Mouse (Mus musculus): ENCODE results near the gene Fam234b. TPM values are rescaled to one million over a fixed set of nuclear protein-coding genes. Genes with fewer than 3 reads are reported as not detected.

Gene Fam234b
- polyA plus RNA-seq, 1 experiment from 2014 or later, result 122 TPM

GRCm38 (mm10) chr6:135254153-135254552 lies 56.4 kb downstream of the Fam234b start, which contains the start of gene Gsg1:
Gene Gsg1 (minus strand): TSS chr6:135254351.
- Histone ChIP-seq H3K9ac (replicated peaks; ENCODE audit: low read length) (no peak within 1 kb of the TSS), H3K27me3 (ENCODE audit: control insufficient read depth, insufficient read depth, low read length) (no peaks in the 10 kb centered on the region), H3K27ac (replicated peaks; ENCODE audit: low read depth, low read length) (no peak within 1 kb of the TSS), H3K4me2 (ENCODE audit: low read length) (no peak within 1 kb of the TSS), H3K4me1 (ENCODE audit: control insufficient read depth, insufficient read depth, low read length) (peaks cover 12% of the 10 kb centered on the region), H3K4me3 (replicated peaks; ENCODE audit: low read depth, low read length) (no peak within 1 kb of the TSS), H3K9me3 (ENCODE audit: control insufficient read depth, low read length) (peaks cover 5% of the 10 kb centered on the region; the same call in 1 of the 2 replicates), H3K36me3 (ENCODE audit: control insufficient read depth, insufficient read depth, low read length) (no peaks in the 10 kb centered on the region)
- 80% methylated on average over 7 of the region's 7 CpGs for WGBS
- DNase-seq, result no peak
- ATAC-seq (ENCODE audit: low FRiP score, low TSS enrichment), result no peak

GRCm38 (mm10) chr6:135260435-135260834 lies 62.7 kb downstream of the Fam234b start:
- H3K9ac ChIP-seq (replicated peaks; ENCODE audit: low read length), result no peak overlapping the region
- H3K27me3 ChIP-seq (ENCODE audit: control insufficient read depth, insufficient read depth, low read length), result no peaks in the 10 kb centered on the region
- no peak for ATAC-seq (ENCODE audit: low FRiP score, low TSS enrichment)
- H3K4me3 ChIP-seq (replicated peaks; ENCODE audit: low read depth, low read length), result no peak overlapping the region
- no peaks in the 10 kb centered on the region for H3K36me3 ChIP-seq (ENCODE audit: control insufficient read depth, insufficient read depth, low read length)
- WGBS, result 96% methylated on average over 6 of the region's 6 CpGs
- H3K9me3 ChIP-seq (ENCODE audit: control insufficient read depth, low read length), result peaks cover 5% of the 10 kb centered on the region; the same call in 1 of the 2 replicates
- DNase-seq, result no peak
- H3K4me1 ChIP-seq (ENCODE audit: control insufficient read depth, insufficient read depth, low read length), result no peaks in the 10 kb centered on the region
- H3K27ac ChIP-seq (replicated peaks; ENCODE audit: low read depth, low read length), result no peak overlapping the region
- H3K4me2 ChIP-seq (ENCODE audit: low read length), result no peak overlapping the region

- H3K9ac ChIP-seq (replicated peaks; ENCODE audit: low read length), result no peak overlapping the region
- H3K9me3 ChIP-seq (ENCODE audit: control insufficient read depth, low read length), result no peaks in the 10 kb centered on the region
- DNase-seq (no peak), ATAC-seq (ENCODE audit: low FRiP score, low TSS enrichment) (no peak)
- 94% methylated on average over 9 of the region's 9 CpGs for WGBS
- no peak overlapping the region for H3K27ac ChIP-seq (replicated peaks; ENCODE audit: low read depth, low read length)
- no peak overlapping the region for H3K4me2 ChIP-seq (ENCODE audit: low read length)
- no peaks in the 10 kb centered on the region for H3K36me3 ChIP-seq (ENCODE audit: control insufficient read depth, insufficient read depth, low read length)
- H3K27me3 ChIP-seq (ENCODE audit: control insufficient read depth, insufficient read depth, low read length), result no peaks in the 10 kb centered on the region
- H3K4me1 ChIP-seq (ENCODE audit: control insufficient read depth, insufficient read depth, low read length), result no peaks in the 10 kb centered on the region
- H3K4me3 ChIP-seq (replicated peaks; ENCODE audit: low read depth, low read length), result no peak overlapping the region
Observed at GRCm38 (mm10) chr6:135261124-135261523, 63.3 kb downstream of the Fam234b start.

GRCm38 (mm10) chr6:135262565-135262964 lies 64.8 kb downstream of the Fam234b start:
- Histone ChIP-seq H3K27me3 (ENCODE audit: control insufficient read depth, insufficient read depth, low read length) (no peaks in the 10 kb centered on the region), H3K36me3 (ENCODE audit: control insufficient read depth, insufficient read depth, low read length) (no peaks in the 10 kb centered on the region), H3K9ac (replicated peaks; ENCODE audit: low read length) (no peak overlapping the region), H3K27ac (replicated peaks; ENCODE audit: low read depth, low read length) (no peak overlapping the region), H3K4me1 (ENCODE audit: control insufficient read depth, insufficient read depth, low read length) (no peaks in the 10 kb centered on the region), H3K9me3 (ENCODE audit: control insufficient read depth, low read length) (no peaks in the 10 kb centered on the region), H3K4me3 (replicated peaks; ENCODE audit: low read depth, low read length) (no peak overlapping the region), H3K4me2 (ENCODE audit: low read length) (no peak overlapping the region)
- DNase-seq (no peak), ATAC-seq (ENCODE audit: low FRiP score, low TSS enrichment) (no peak)
- 80% methylated on average over 2 of the region's 2 CpGs for WGBS

GRCm38 (mm10) chr6:135264136-135264535 lies 66.4 kb downstream of the Fam234b start:
- H3K27ac ChIP-seq (replicated peaks; ENCODE audit: low read depth, low read length), result no peak overlapping the region
- DNase-seq (no peak), ATAC-seq (ENCODE audit: low FRiP score, low TSS enrichment) (no peak)
- H3K36me3 ChIP-seq (ENCODE audit: control insufficient read depth, insufficient read depth, low read length), result no peaks in the 10 kb centered on the region
- H3K4me3 ChIP-seq (replicated peaks; ENCODE audit: low read depth, low read length), result no peak overlapping the region
- H3K4me2 ChIP-seq (ENCODE audit: low read length), result no peak overlapping the region
- H3K4me1 ChIP-seq (ENCODE audit: control insufficient read depth, insufficient read depth, low read length), result no peaks in the 10 kb centered on the region
- no peaks in the 10 kb centered on the region for H3K27me3 ChIP-seq (ENCODE audit: control insufficient read depth, insufficient read depth, low read length)
- 97% methylated on average over 6 of the region's 6 CpGs for WGBS
- no peaks in the 10 kb centered on the region for H3K9me3 ChIP-seq (ENCODE audit: control insufficient read depth, low read length)
- H3K9ac ChIP-seq (replicated peaks; ENCODE audit: low read length), result no peak overlapping the region

GRCm38 (mm10) chr6:135266056-135266455 lies 68.3 kb downstream of the Fam234b start:
- H3K9ac ChIP-seq (replicated peaks; ENCODE audit: low read length), result no peak overlapping the region
- no peaks in the 10 kb centered on the region for H3K27me3 ChIP-seq (ENCODE audit: control insufficient read depth, insufficient read depth, low read length)
- H3K36me3 ChIP-seq (ENCODE audit: control insufficient read depth, insufficient read depth, low read length), result no peaks in the 10 kb centered on the region
- 94% methylated on average over 1 of the region's 1 CpGs for WGBS
- no peak overlapping the region for H3K4me2 ChIP-seq (ENCODE audit: low read length)
- 0 out of 2 replicates have a peak, but pooled peaks cover 3% of the 10 kb centered on the region for H3K4me1 ChIP-seq (ENCODE audit: control insufficient read depth, insufficient read depth, low read length)
- ATAC-seq (ENCODE audit: low FRiP score, low TSS enrichment), result no peak
- no peaks in the 10 kb centered on the region for H3K9me3 ChIP-seq (ENCODE audit: control insufficient read depth, low read length)
- no peak overlapping the region for H3K4me3 ChIP-seq (replicated peaks; ENCODE audit: low read depth, low read length)
- no peak overlapping the region for H3K27ac ChIP-seq (replicated peaks; ENCODE audit: low read depth, low read length)
- DNase-seq, result no peak

- Histone ChIP-seq H3K36me3 (ENCODE audit: control insufficient read depth, insufficient read depth, low read length) (no peaks in the 10 kb centered on the region), H3K27ac (replicated peaks; ENCODE audit: low read depth, low read length) (no peak overlapping the region), H3K4me3 (replicated peaks; ENCODE audit: low read depth, low read length) (no peak overlapping the region), H3K4me1 (ENCODE audit: control insufficient read depth, insufficient read depth, low read length) (0 out of 2 replicates have a peak, but pooled peaks cover 3% of the 10 kb centered on the region), H3K9me3 (ENCODE audit: control insufficient read depth, low read length) (no peaks in the 10 kb centered on the region), H3K9ac (replicated peaks; ENCODE audit: low read length) (no peak overlapping the region), H3K27me3 (ENCODE audit: control insufficient read depth, insufficient read depth, low read length) (no peaks in the 10 kb centered on the region), H3K4me2 (ENCODE audit: low read length) (no peak overlapping the region)
- DNase-seq, result no peak
- WGBS, result 90% methylated on average over 3 of the region's 3 CpGs
- ATAC-seq (ENCODE audit: low FRiP score, low TSS enrichment), result no peak
Observed at GRCm38 (mm10) chr6:135267221-135267620, 69.4 kb downstream of the Fam234b start.

- no peak overlapping the region for H3K4me2 ChIP-seq (ENCODE audit: low read length)
- H3K9ac ChIP-seq (replicated peaks; ENCODE audit: low read length), result no peak overlapping the region
- DNase-seq (no peak), ATAC-seq (ENCODE audit: low FRiP score, low TSS enrichment) (no peak)
- H3K27me3 ChIP-seq (ENCODE audit: control insufficient read depth, insufficient read depth, low read length), result no peaks in the 10 kb centered on the region
- H3K4me3 ChIP-seq (replicated peaks; ENCODE audit: low read depth, low read length), result no peak overlapping the region
- no peaks in the 10 kb centered on the region for H3K36me3 ChIP-seq (ENCODE audit: control insufficient read depth, insufficient read depth, low read length)
- no peak overlapping the region for H3K27ac ChIP-seq (replicated peaks; ENCODE audit: low read depth, low read length)
- no peaks in the 10 kb centered on the region for H3K9me3 ChIP-seq (ENCODE audit: control insufficient read depth, low read length)
- H3K4me1 ChIP-seq (ENCODE audit: control insufficient read depth, insufficient read depth, low read length), result 0 out of 2 replicates have a peak, but pooled peaks cover 3% of the 10 kb centered on the region
Observed at GRCm38 (mm10) chr6:135268392-135268791, 70.6 kb downstream of the Fam234b start.

- no peak overlapping the region for H3K4me3 ChIP-seq (replicated peaks; ENCODE audit: low read depth, low read length)
- H3K4me1 ChIP-seq (ENCODE audit: control insufficient read depth, insufficient read depth, low read length), result 0 out of 2 replicates have a peak, but pooled peaks cover 3% of the 10 kb centered on the region
- no peak overlapping the region for H3K4me2 ChIP-seq (ENCODE audit: low read length)
- 20% methylated on average over 6 of the region's 6 CpGs for whole genome bisulfite sequencing
- H3K9me3 ChIP-seq (ENCODE audit: control insufficient read depth, low read length), result no peaks in the 10 kb centered on the region
- H3K9ac ChIP-seq (replicated peaks; ENCODE audit: low read length), result no peak overlapping the region
- no peak for ATAC-seq (ENCODE audit: low FRiP score, low TSS enrichment)
- DNase-seq, result no peak
- H3K27ac ChIP-seq (replicated peaks; ENCODE audit: low read depth, low read length), result no peak overlapping the region
- H3K36me3 ChIP-seq (ENCODE audit: control insufficient read depth, insufficient read depth, low read length), result no peaks in the 10 kb centered on the region
- no peaks in the 10 kb centered on the region for H3K27me3 ChIP-seq (ENCODE audit: control insufficient read depth, insufficient read depth, low read length)
Observed at GRCm38 (mm10) chr6:135269626-135270025, 71.8 kb downstream of the Fam234b start.
